In genomic region chr9:62255896-62256576, GRCm38 (mm10) we compare ENCODE assay signal across 13 mouse cellular contexts. TPM values are rescaled to one million over a fixed set of nuclear protein-coding genes. Genes with fewer than 3 reads are reported as not detected.
DNase-seq lines count a peak whose midpoint lies in the region; ATAC-seq lines count a peak whose summit lies in the region.
"Had no signal": no experiment of that assay in that cellular context is flagged by ENCODE, and none has a peak within 500 bp of the region (broad histone marks: within the 10 kb centered on the region; RNA-seq: fewer than 3 reads in every experiment).

No protein-coding gene starts in this region.

- H3K36me3 ChIP-seq in hindbrain, embryonic 15.5 days, result no peaks in the 10 kb centered on the region
- H3K36me3 ChIP-seq in hindbrain, embryonic 14.5 days (replicated peaks; ENCODE audit: control insufficient read depth, insufficient read depth), result no peaks in the 10 kb centered on the region
- no peaks in the 10 kb centered on the region for H3K36me3 ChIP-seq in limb, embryonic 13.5 days
- H3K36me3 ChIP-seq in kidney, embryonic 16.5 days (ENCODE audit: insufficient read depth, low read length), result no peaks in the 10 kb centered on the region
- H3K36me3 ChIP-seq: heart, embryonic 15.5 days had no signal

- no peak overlapping the region for H3K4me2 ChIP-seq in hindbrain, embryonic 15.5 days
- no peak overlapping the region for H3K4me2 ChIP-seq in hindbrain, embryonic 14.5 days (replicated peaks)
- no peak overlapping the region for H3K4me2 ChIP-seq in limb, embryonic 13.5 days (replicated peaks)
- no peak overlapping the region for H3K4me2 ChIP-seq in kidney, embryonic 16.5 days (replicated peaks; ENCODE audit: low read depth, low read length)
- H3K4me2 ChIP-seq: heart, embryonic 15.5 days had no signal

- no peak for ATAC-seq in hindbrain, embryonic 15.5 days (ENCODE audit: low FRiP score, low read depth)
- ATAC-seq in hindbrain, embryonic 14.5 days (ENCODE audit: low FRiP score), result no peak
- 0 out of 2 replicates have a peak, but pooled peaks have one; percentile 40 for ATAC-seq in limb, embryonic 13.5 days (ENCODE audit: low FRiP score, low read depth)
- ATAC-seq in kidney, embryonic 16.5 days (ENCODE audit: low FRiP score, low TSS enrichment), result no peak
- ATAC-seq: Patski had no signal

- no peaks in the 10 kb centered on the region for H3K9me3 ChIP-seq in hindbrain, embryonic 15.5 days
- peaks cover 4% of the 10 kb centered on the region; the same call in 1 of the 2 replicates for H3K9me3 ChIP-seq in hindbrain, embryonic 14.5 days (ENCODE audit: control insufficient read depth, low read length)
- H3K9me3 ChIP-seq in limb, embryonic 13.5 days, result no peaks in the 10 kb centered on the region; the same call in 1 of the 2 replicates
- H3K9me3 ChIP-seq in kidney, embryonic 16.5 days (ENCODE audit: low read length), result no peaks in the 10 kb centered on the region
- H3K9me3 ChIP-seq: heart, embryonic 15.5 days had no signal

- no peak overlapping the region for H3K4me3 ChIP-seq in hindbrain, embryonic 15.5 days
- no peak overlapping the region for H3K4me3 ChIP-seq in hindbrain, embryonic 14.5 days (replicated peaks; ENCODE audit: low read length)
- no peak overlapping the region for H3K4me3 ChIP-seq in limb, embryonic 13.5 days
- H3K4me3 ChIP-seq in kidney, embryonic 16.5 days (ENCODE audit: low read length), result no peak overlapping the region
- H3K4me3 ChIP-seq: heart, embryonic 15.5 days had no signal

- H3K27me3 ChIP-seq in hindbrain, embryonic 15.5 days, result no peaks in the 10 kb centered on the region
- H3K27me3 ChIP-seq in hindbrain, embryonic 14.5 days (ENCODE audit: control insufficient read depth, insufficient read depth, low read length), result no peaks in the 10 kb centered on the region
- no peaks in the 10 kb centered on the region for H3K27me3 ChIP-seq in limb, embryonic 13.5 days
- no peaks in the 10 kb centered on the region; the same call in 1 of the 2 replicates for H3K27me3 ChIP-seq in kidney, embryonic 16.5 days (ENCODE audit: insufficient read depth, low read length)
- H3K27me3 ChIP-seq: heart, embryonic 15.5 days; Patski had no signal

- peaks cover 9% of the 10 kb centered on the region; the same call in 1 of the 2 replicates for H3K4me1 ChIP-seq in hindbrain, embryonic 15.5 days (replicated peaks)
- H3K4me1 ChIP-seq in hindbrain, embryonic 14.5 days (replicated peaks; ENCODE audit: control insufficient read depth, insufficient read depth, low read length), result peaks cover 2% of the 10 kb centered on the region; the same call in 1 of the 2 replicates
- peaks cover 8% of the 10 kb centered on the region; the same call in 1 of the 2 replicates for H3K4me1 ChIP-seq in limb, embryonic 13.5 days
- H3K4me1 ChIP-seq in kidney, embryonic 16.5 days (ENCODE audit: insufficient read depth, low read length), result peaks cover 7% of the 10 kb centered on the region; the same call in 1 of the 2 replicates

- DNase-seq in hindbrain, embryonic 14.5 days (ENCODE audit: low spot score), result no peak
- DNase-seq in thymus, postnatal 0 days (ENCODE audit: low spot score), result peak; percentile 29
- DNase-seq in thymus, postnatal 10 days (ENCODE audit: low spot score in 2 of 2), result no peak
- DNase-seq in thymus, postnatal 4 days, result peak; percentile 44
- DNase-seq in yolk sac, embryonic 10.5 days (ENCODE audit: low spot score), result no peak
- DNase-seq: cerebellum, adult 8-10 months; lung, adult 18-20 months had no signal

- 50% methylated on average over 9 of the region's 9 CpGs for whole genome bisulfite sequencing in hindbrain, embryonic 15.5 days
- WGBS in hindbrain, embryonic 14.5 days, result 60% methylated on average over 9 of the region's 9 CpGs
- 48% methylated on average over 9 of the region's 9 CpGs for WGBS in limb, embryonic 13.5 days
- WGBS in kidney, embryonic 16.5 days, result 61% methylated on average over 9 of the region's 9 CpGs

- no peak overlapping the region for H3K9ac ChIP-seq in hindbrain, embryonic 15.5 days
- no peak overlapping the region for H3K9ac ChIP-seq in hindbrain, embryonic 14.5 days
- no peak overlapping the region for H3K9ac ChIP-seq in limb, embryonic 13.5 days
- no peak overlapping the region for H3K9ac ChIP-seq in kidney, embryonic 16.5 days (replicated peaks; ENCODE audit: low read length)
- H3K9ac ChIP-seq: heart, embryonic 15.5 days had no signal

- 0 out of 2 replicates have a peak overlapping the region, but pooled peaks have one; percentile 8 for H3K27ac ChIP-seq in hindbrain, embryonic 15.5 days (replicated peaks)
- H3K27ac ChIP-seq in hindbrain, embryonic 14.5 days, result no peak overlapping the region
- H3K27ac ChIP-seq in limb, embryonic 13.5 days, result no peak overlapping the region
- H3K27ac ChIP-seq in kidney, embryonic 16.5 days (ENCODE audit: low read length), result no peak overlapping the region
- H3K27ac ChIP-seq: heart, embryonic 15.5 days had no signal

RNA-seq across cellular contexts. Expression of gene Spesp1, which starts 26.0 kb away (rescaled TPM):
- polyA plus RNA-seq in hindbrain, embryonic 15.5 days (2015; fragmentation: Nextera tagmentation; extraction: Ambion mirVana), result not detected in 2 replicates
- polyA plus RNA-seq in hindbrain, embryonic 14.5 days (2014; fragmentation: Nextera tagmentation; extraction: Ambion mirVana), result not detected in 2 replicates
- polyA plus RNA-seq in thymus, postnatal 0 days (2015; fragmentation: Nextera tagmentation; extraction: Ambion mirVana), result not detected in 2 replicates
- not detected in 2 replicates for polyA plus RNA-seq in limb, embryonic 13.5 days (2015; fragmentation: Nextera tagmentation; extraction: Ambion mirVana)
- not detected in 2 replicates for polyA plus RNA-seq in kidney, embryonic 16.5 days (2015; fragmentation: Nextera tagmentation; extraction: Ambion mirVana)
- polyA plus RNA-seq: heart, embryonic 15.5 days; Patski; urinary bladder, adult 2 months had no signal

Comparison
In these comparisons a context has a peak if more than half of its experiments do, and no peak if none do; other contexts are left out.
1. DNase-seq: peak in thymus, postnatal 0 days (single experiment) and thymus, postnatal 4 days (single experiment); none in hindbrain, embryonic 14.5 days (single experiment), thymus, postnatal 10 days (0 of 2) and yolk sac, embryonic 10.5 days (single experiment).